Mouse (Mus musculus) T-helper 17 cell (primary cell): ENCODE data around the gene Theg.

Experiments
- in situ Hi-C, 2 experiments: fragments of 300-600 bp; cut with MboI, MseI; formaldehyde crosslinking; loops; 1 replicate in 1 of 2; 2 replicates in 1 of 2; pipeline ENCODE4 v1.15.1; 2025; ENCODE audit warnings: high pct_unique_total_duplicates in 2 of 2

The Theg gene

DNA sequence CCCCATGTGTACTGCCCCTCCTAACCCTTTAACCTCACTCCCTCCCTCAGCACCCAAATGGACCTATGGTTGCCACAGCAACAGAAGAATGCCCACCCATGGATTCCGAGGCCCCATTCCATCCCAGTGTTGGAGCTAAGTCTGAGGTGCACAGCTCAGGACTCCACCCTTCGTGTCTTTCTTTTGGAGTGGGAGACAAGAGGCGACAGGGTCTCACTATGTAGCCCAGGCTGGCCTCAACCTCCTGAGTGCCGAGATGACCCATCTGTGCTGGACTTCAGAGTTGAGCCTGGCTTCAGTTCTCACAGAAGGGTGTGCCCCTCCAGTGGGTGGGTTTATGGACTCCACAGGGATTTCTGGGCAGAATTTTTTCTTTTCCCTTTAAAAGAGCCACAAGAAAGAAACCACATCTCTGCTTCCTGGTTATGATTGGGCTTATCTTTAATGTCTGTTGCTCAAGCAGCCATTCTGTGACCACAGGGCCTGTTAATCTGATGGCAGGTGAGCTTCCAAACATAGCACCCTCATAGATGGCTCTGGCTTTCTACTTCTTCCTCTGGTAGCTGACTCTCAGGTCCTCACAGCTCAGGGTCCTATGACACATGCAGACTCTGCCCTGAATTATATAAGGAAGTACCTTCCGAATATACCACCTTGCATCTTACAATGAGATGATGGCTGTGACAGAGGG lies at the start of gene Theg:
Gene Theg (minus strand): TSS at position 271 of the 691 bp plus-strand sequence.
- in situ Hi-C loops: no loop called here

DNA sequence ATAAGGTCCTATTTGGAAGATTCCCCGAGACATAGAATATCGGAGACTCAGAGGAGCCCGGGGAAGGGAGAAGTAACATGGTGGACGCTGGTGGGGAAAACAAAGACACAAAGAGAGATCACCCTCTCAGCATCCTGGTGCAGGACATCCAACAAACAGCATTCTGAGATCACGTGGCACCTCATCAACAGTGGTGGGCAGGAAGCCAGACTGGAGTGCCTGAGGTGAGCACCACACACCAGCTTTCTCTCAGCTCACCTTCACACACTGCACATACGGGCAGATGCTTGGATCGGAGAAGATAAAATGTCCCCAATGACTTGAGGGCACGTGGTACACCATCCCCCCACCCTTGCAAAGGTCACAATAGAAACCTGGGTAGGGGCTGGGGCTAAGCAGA lies 49.2 kb upstream of the Theg start:
- in situ Hi-C loops: no loop called here

DNA sequence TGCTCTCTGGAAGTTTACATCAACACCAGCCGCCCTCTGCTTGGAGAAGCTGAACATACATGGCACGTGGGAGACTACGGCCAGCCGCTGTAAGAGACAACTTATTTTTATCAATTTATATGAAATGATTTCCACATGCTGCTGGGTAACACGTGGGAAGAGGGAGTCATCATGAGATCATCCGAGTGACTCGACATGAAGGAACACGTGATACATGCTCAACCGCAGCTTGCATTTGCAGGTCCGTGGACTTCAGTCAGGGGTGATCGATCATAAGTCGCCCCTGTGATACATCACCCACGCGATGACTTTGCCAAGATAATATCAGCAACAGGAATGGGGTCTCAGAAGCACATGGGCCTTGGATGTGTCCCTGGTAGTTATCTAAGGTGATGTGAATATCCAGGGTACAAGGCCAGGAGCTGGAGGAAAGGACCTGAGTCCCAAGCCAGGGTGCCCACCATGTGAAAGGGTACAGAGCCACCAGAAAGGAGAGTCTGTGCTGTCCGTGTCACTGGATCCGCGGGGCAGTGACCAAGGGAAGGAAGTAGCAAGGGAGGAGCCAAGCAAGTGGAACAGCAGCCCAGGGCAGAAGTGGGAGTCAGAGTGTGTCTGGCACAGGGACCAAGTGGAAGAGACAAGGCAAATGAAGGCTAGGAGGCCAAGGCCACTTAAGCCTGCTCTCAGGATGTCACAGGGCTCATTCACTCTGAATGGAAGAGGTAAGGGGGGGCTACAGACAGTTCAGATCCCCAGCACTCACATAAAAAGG lies 46.1 kb upstream of the Theg start:
- in situ Hi-C loops: no loop called here

DNA sequence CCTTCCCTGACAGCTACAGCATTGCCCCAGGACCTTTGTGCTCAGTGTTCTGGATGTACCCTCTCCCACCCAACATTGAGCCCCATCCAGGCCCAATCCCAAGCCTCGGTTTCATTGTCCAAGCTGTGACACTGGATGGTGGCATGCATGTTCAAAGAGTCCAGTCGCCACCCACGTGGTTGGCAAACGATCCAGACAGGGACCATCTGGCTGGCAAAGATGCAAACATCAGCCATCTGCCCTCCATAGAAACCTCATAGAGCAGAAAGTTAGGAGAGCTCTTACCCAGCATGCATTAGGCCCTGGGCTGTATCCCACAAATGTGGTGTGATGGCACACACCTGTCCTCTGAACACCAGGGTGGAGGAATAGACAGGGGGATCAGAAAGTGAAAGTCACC lies 44.3 kb upstream of the Theg start:
- in situ Hi-C loops: no loop called here

DNA sequence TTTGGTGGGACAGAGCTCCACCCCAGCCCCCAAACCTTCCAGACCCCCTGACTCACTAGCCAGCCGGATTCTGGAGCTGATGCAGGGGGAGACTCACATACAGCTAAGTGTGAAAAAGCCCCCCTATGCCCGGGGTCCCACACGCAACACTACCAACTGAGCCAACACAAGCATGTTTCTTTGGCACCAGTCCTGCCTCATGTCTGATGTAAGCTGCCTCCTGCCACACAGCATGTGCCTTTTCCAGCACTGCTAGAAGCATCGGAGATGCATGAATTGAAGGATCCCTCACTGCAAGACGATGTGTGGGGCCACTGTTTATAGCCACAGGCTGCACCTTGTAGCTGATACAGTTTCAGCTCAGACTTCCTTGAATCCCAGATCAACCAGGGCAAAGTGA lies 41.2 kb upstream of the Theg start:
- in situ Hi-C loops: no loop called here

DNA sequence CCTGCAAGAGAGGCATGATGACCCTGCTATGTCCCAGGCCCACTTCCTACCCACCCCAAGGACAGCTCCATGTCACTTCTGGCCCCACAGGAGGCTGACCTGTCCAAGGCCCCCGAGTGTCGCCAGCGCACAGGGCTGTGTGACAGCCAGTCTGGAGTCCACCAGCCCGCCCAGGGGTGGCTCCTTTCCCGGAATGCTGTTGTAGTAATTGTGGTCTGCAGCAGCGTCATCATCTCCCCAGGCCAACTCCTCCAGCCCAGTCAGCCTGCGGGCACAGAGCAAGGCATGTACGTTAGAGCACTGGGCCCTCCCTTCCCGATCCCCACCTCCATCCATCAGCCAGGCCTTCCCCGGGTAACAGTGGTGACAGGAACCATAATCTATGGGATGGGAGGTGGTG lies 39.0 kb upstream of the Theg start:
- in situ Hi-C loops: no loop called here

DNA sequence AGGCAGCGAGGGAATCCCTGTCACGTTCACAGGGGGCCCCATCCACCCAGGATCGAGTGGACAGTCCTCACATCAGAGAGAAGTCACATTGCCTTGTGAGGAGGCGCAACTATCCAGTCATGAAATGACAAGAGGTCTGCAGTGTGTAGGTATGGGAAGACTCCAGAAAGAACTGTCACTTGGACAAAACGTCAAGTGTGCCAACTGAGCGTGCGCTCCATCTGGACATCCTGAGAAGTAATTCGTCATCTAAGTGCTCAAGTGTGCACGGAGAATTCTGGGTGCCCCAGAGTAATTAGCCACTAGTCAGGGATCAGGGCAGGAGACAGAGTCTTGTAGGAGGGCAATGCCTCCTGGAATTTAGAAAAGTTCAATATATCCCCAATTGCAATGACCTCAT lies 38.3 kb upstream of the Theg start:
- in situ Hi-C loops: no loop called here

DNA sequence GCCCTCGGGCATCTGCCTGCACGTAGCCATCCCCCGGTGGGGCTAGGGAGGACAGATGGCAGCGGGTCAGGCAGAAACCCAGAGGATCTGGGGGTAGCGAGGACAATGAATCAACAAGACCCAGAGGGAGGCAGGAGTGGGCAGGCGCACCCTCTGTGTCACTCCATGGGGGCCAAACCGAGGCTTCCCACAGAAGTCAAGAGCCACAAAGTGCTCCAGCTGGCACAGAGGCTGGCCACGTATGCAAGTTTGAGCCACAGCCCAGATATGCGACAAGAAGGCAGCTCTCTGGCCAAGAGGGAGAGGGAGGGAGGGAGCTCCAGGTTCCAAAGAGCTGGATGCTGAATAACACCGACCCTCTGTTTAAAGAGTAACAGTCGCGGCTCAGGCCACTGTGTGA lies 36.8 kb upstream of the Theg start:
- in situ Hi-C loops: no loop called here

DNA sequence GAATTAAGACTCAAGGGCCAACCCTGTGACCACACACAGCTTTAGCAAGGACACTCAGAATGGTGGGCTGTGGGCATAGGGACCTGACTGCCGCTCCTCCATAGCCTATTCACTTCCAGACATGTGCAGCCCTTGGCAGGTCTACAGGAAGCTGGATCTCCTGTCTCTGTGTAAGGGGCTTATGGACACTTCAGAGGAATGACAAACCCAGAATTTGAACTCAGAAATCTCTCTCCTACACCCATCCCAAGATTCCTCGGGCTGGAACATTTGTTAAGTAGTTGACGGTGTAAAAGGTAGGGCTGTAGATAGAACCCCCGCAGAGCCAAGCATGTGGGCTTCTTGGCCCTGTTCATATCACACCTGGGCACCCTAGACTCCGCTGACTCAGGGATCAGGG lies 29.2 kb upstream of the Theg start:
- in situ Hi-C loops: no loop called here

DNA sequence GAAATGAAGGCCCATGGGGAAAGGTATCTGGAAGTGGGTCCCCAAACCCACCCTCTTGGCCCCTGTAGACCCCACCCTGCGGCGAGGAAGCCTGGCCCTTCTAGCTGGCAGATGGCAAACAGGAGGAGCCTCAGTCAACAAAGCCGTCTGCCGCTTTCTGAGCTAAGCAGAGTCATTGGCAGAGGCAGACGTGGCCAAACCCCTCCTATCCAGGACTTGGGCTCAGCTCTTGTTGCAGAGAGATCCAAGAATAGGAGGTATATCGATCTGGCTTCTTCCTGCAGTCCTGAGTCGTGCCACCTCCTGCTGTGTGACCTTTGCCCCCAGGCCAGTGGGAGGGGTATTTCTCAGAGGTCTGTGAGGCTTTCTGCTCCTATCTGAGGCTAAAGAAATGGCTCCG lies 28.7 kb upstream of the Theg start:
- in situ Hi-C loops: no loop called here

DNA sequence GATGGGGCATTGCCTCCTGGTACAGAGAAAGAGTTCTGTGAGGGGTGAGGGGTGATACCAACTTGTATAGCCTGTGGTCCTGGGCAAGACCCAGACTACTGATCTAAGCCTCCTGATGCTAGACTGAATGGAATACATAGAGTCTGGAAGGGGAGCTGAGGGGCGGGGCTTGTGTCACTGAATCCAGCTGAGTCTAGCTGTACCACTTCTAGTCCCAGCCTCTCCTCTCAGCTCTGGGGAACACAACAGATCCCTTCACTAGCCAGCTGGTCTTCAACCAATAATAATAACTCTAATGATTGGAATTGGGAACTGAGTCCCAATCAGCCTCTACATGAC lies 27.1 kb upstream of the Theg start:
- in situ Hi-C loops: no loop called here

DNA sequence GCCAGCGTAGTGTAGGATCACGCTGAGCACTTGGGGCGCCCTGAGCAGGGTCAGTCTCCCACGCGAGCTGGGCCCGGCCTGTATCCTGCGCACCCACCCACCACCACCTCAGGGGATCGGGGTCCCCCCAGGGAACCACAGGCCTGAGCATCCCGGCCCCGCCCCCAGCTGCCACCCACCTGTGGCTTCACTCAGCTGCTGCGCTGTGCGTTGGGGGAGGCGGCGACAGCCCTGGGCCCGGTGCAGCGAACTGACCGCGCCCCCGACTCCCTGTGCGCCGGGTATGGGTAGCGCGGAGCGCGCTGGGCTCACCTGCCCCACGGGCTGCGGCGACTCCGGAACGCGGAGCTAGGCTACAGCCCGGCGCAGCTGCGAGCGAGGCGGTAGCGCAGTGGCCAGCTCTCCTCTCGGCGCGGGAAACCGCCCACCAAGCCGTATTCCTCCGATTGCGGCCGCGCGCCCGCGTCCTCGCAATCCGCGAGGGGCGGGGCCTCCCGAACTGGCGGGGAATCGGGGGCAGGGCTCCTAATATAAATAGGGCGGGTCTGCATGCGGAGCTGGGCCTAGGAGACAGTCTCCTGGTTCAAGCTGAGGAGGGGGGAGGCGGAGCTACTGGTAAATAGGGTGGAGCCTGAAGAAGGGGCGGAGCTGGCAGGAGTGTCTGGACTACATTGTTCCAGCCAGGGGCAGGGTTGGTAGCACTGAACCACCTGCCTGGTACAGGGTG lies 26.6 kb upstream of the Theg start, which contains the start of gene C2cd4c:
Gene C2cd4c (minus strand): TSS at position 448 of the 727 bp plus-strand sequence.
- in situ Hi-C loops: no loop called here

DNA sequence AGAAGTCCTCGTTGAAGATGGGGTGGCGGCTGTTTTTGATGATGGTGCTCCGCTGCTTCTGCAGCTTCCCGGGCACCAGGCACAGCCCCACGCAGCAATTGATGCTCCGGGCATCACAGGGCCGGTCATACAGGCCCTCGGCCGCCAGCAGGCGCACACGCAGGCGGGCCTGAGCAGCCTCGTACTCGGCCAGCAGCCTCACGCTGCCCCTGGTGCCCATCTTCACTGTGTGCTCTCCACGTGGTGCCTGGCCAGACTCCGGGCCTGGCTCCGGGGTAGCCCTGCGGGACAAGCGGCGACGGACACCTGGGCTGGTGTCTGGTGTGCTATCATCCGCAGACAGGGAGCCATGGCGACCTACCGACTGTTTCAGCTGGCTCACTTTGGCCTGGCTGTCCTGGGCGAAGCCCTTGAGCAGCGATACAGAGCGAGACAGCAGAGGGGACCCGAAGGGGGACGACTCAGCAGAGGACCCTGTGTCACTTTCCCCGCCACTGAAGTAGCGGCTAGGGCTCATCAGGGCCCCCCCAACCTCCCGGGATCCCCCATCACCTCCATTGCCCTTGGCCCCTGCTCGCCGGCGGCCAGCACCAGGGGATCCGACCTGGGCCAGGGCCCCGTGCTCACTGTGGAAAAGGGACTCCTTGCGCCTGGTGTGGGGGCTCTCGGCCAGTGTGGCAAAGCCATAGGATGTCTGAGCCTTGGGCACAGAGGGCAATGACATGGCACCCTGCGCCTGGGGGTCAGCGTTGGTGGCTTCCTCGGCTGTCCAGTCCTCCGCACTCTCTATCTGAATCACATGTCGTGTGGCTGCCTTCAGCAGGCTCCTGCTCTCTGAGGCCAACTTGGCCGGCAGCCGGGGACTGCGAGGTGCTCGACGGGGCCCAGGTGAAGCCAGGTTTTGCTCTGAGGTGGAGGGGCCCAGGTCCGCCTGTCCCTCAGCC lies 25.3 kb upstream of the Theg start:
- in situ Hi-C loops: no loop called here

DNA sequence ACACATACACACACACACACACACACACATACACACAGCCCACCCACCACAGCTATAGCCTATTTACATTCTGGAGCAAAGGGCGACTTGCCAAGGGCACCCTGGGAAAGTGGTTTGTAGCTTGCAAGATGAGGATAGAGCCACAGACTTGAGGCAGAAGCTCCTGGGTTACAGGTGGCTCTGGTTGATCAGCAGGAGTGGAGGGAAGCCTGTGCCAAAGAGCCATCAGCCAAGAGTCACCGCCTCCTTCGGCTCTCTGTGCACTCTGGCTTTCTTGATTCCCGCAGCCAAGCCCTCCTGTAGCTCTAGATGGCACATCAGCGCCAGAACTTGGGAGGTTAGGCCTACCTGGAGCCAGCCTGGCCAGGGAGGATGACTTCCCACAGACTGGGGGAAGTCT lies 24.2 kb upstream of the Theg start:
- in situ Hi-C loops: no loop called here

DNA sequence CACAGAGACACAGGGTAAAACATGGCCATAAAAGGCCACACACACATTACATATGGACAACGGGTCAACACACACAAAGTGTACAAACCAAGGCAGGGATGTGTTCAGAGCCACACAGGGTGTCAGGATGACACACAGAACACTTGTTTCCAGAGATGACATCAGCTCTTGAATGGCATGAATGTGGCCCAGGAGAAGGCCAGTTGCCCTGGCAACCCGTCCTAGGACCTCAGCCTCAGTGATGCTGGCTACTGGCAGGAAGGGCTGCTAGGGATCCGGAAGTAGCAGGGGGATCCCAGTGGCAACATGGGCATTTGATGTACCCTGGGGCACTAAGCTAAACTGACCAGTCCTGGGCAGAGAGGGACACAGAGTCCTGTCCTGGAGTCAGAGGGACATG lies 22.1 kb upstream of the Theg start:
- in situ Hi-C loops: loop anchor here in 1 of 2 experiments (10.0 kb wide), 1 partner anchor 1964 kb away; no protein-coding TSS in a partner anchor

DNA sequence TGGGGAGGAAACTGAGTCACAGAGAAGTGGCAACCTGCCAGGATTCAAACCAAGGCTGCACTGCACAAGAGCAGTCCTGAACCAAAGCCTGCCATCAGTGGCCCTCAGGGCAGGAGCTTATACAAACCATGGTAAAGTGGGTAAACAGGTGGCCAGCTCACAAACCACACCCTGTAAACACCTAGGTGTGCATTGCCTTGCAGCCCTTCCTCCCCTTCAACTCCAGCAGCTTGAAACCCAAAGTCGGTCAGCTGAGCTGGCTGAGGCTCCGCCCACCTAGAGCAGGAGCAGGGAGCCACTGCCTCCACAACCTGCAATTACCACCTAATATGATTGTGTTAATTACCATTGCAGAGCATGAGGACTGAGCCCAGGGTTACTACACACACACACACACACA lies 20.8 kb upstream of the Theg start:
- in situ Hi-C loops: loop anchor here in 1 of 2 experiments (10.0 kb wide), 1 partner anchor 1963 kb away; no protein-coding TSS in a partner anchor

DNA sequence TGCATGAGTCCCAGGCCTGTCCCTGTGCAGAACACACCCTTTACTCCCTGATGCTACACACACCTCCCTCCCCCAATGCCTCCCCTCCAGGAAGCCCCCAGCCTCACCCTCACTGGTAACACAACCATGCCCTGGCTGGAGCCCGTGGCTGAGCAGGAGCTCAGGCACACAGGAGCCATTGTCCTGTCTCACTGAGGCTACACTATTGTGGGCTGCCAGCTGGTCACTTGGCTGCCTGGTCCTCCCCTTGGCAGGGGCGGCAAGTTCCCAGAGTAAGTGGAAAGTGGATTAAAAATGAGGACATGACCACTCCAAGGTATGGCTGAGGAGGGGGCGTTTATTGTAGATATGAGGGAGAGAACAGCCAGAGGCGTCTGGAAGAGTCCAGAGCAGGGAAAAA lies 19.4 kb upstream of the Theg start:
- in situ Hi-C loops: loop anchor here in 1 of 2 experiments (10.0 kb wide), 1 partner anchor 1962 kb away; no protein-coding TSS in a partner anchor

DNA sequence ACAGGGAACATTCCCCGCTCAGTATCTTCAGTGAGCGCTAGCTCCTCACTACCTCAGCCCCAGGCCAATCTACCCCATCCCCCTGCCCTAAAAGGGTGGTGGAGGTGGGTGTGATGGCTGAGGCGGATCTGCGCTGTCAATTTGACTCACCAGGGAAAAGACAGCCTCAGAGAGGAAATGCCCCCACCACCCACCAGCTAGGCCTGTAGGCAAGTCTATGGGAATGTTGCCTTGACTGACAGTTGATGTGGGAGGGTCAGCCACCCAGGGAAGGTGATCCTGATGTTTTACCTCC lies 10.8 kb upstream of the Theg start:
- in situ Hi-C loops: loop anchor here in 1 of 2 experiments (10.0 kb wide), 1 partner anchor 57 kb away; no protein-coding TSS in a partner anchor

DNA sequence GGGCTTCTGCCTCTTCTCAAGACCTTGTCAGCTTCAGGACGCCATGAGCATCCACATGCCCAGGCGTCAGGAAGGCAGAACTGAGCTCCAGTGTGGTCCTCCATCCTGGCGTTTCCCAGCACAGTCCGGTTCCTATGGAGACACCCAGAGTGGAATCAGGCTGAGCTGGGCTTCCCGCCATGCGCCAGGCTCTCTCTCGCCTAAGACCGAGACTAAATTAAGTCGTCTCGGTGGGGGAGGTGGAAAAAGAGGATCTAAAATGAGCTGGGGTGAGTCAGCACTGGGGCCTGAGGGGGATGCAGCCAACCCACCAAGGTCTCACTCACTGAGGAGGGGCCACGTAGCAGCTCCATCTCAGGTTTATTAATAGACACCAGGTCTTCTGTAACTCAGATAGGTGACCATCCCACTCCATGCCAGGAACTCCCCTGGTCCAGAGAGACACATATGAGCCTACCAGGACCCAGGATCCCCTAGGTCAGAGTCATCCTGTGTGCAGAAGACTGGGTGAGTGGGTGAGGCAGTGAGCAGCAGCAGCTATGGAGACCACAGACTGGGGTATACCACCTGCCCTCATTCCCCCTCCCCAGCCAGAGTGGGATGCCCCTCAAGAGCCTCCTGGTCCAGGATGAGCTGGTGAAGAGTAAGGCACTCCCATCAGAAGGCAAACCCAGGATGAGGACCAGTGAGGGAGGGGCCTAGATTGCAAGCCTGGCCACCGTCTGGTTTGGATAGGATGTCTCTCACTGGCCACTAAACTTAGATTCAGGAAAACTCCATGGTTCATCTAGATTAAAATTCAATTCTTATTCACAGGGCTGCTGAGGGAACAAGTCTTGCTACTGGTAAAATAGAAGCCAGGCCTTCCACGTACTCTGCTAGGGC lies 10.2 kb upstream of the Theg start:
- in situ Hi-C loops: loop anchor here in 1 of 2 experiments (10.0 kb wide), 1 partner anchor 58 kb away; no protein-coding TSS in a partner anchor

DNA sequence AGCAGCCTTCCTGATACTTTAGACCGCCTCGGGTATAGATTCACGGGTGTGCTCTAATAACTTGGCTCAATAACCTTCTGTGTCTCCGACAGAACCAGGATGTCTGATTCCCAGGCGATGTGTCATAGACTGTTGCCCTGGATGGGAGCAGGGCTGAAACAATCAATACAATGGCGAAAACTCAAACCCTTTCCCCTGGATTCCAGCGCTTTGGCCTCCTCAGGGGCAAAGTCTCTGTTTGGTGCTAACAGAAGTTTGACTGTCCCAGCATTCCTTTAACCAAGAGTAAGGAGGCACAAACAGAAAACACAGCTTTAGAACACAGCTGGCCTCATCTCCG lies 8.4 kb upstream of the Theg start:
- in situ Hi-C loops: loop anchor here in 1 of 2 experiments (10.0 kb wide), 1 partner anchor 59 kb away; no protein-coding TSS in a partner anchor
